Mouse (Mus musculus) adipocyte (in vitro differentiated cells): Measurements from ENCODE around the gene Cep135.

ENCODE experiments used
- DNase-seq: peaks from one replicate; pipeline ENCODE4 v3.0.0-alpha.2; 2016; ENCODE audit warnings: low spot score

Cep135 gene

DNA sequence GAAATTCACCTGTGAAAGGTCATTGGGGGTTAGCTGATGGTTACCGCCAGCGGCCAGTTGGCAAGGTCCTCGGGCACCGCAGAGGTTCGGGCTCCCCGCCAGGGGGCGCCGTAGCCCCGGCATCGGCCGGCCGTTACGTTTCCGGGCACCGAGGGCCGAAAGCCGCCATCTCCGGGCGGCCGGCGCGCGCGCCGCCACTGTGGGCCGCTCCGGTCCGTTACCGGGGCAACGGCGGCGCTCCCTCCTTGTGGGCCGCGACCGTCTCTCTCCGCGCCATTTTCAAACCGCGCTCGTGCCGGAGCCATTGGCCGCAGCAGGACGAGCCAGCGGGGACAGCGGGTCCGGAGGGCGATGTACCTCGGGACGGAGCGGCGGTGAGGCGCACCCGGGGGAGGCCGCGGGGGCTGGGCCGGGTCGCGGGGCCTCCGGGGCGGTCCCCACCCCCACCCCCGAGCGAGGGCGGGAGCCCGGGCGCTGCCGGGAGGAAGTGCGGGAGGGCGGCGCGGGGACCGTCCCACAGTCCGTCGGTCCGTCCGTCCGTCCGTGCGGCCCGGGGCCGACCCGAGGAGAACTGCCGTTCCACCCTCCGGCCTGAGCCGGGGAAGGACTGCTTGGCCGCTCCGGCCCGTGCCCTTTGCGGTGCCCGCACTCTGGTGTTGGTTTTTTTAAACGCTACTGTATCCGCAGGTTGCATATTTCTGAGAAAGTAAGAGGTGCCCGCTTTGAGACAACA, at the start of gene Cep135:
Gene Cep135, plus strand, starts transcription at position 148 of the 733 bp plus-strand sequence.
- peak; percentile 87 for DNase-seq

DNA sequence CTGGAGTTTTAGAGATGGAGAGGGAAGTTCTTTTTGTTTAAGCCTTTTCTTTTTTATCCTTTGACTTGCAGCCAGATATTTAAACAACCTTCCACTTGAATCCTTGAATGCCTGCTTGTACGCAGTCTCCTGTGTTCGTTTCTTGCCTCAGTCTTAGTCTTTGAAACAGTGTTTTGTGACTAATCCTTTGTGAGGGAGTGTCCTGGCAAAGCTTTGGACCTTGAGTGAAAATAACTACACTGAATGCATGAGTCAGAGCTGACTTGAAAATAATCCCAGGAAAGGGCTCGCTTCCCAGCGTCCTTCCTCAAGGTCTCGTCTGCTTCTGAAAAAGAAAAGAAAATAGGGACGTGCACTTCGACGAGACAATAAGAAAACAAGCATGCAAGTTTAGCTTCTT, 48.3 kb upstream of the Cep135 start:
- peak; percentile 85 for DNase-seq

DNA sequence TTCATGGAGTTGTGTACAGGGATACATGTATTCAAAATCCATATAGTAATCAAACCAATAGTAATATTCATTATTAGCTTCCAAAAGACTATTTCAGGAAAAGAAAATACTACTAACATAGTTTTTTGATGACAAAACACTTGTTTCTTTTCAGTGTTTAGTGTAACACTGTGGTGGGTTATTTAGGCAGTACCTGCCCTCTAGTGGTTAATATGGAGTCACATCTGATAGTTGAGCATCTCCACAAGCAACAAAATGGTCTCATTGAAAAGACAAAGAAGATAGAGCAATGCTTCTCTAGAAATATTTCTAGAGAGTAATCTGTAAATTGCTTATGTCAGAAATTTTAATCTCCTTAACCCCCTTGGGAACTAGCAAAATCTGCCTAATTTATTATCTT, 47.7 kb upstream of the Cep135 start:
- DNase-seq: peak; percentile 64

GRCm38 (mm10) chr5:76543200-76543599, 45.3 kb upstream of the Cep135 start:
- no peak for DNase-seq

DNA sequence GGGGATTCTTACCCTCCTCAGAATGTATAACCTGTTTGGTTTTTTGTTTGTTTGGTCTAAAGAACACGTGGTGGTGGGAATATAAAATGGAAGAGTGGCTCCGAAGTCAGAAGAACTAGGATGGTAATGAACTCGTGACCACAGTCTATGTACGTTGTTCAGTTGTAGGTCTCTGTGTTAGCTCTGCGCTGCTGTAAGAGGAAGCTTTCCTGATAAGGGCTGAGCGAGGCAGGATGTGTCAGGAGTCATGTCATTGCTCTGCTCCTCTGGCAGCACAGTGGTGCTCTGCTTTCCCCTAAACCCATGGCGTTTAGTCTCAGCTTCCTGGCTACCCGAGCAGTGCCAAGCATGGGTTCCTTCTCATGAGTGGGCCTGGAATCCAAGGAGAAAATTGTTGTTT, 38.1 kb upstream of the Cep135 start:
- no peak for DNase-seq

- DNase-seq: peak; percentile 76
These were observed 23.2 kb upstream of the Cep135 start for GRCm38 (mm10) chr5:76565321-76565720.

GRCm38 (mm10) chr5:76574251-76574650, 14.2 kb upstream of the Cep135 start:
- DNase-seq: no peak

GRCm38 (mm10) chr5:76577026-76577425, 11.5 kb upstream of the Cep135 start:
- DNase-seq: no peak

DNA sequence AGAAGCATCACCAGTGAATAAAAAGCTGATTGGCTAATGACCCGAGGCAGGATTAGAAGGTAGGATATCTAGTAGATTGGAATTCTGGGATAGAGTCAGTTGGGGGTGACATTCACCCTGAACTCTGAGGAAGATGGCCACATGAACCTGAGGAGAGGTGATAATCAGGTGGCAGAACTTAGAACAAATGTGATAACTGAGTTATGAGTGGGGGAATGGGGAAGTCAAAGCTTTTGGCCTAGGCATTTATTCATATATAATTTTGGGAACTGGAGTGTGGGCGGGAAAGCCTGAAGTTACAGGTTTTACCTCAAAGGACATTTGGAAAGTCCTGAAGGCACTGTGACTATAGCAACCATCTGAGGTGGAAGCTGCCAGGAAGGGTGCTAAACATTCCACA, 3.1 kb upstream of the Cep135 start:
- no peak for DNase-seq

DNA sequence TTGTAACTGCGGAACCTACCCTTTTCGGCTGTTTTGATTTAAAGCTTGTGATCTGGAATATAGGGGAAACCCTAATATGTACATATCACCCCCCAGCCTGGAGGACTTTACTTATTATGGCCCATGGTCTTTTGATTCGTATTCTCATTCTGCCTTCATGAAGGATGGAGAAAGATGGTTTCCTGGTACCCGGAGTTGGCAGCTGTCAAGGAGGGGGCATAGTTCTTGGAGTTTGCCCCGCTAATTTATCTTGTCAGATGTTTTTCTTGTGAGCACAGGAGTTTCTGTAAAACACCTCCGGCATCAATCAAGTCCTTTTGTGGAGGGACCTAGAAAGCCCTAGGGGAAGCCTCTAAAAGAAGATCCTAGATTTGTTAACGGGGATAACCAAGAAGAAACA, 813 bp downstream of the Cep135 start:
- no peak for DNase-seq

GRCm38 (mm10) chr5:76590009-76590408, 1.5 kb downstream of the Cep135 start:
- DNase-seq: no peak

DNA sequence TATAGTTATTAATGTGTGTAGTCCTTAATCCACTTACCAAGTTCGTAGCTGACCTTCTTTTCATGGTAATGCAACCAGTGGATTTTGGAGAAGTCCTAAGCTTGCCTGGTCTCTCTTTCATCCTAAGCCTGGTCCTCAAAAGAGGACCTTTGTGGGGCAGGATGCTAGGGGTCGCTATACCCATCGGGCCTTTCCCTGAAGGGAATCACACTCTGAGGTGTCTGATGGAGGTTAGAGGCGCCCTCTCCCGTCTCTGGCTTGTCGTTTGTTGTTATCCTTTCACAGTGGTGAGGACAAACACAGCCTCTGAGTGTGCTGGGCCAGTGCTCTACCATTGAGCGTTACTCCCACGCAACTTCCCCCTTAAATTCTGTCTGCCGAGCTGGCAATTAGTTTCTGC, 3.4 kb downstream of the Cep135 start:
- no peak for DNase-seq

DNA sequence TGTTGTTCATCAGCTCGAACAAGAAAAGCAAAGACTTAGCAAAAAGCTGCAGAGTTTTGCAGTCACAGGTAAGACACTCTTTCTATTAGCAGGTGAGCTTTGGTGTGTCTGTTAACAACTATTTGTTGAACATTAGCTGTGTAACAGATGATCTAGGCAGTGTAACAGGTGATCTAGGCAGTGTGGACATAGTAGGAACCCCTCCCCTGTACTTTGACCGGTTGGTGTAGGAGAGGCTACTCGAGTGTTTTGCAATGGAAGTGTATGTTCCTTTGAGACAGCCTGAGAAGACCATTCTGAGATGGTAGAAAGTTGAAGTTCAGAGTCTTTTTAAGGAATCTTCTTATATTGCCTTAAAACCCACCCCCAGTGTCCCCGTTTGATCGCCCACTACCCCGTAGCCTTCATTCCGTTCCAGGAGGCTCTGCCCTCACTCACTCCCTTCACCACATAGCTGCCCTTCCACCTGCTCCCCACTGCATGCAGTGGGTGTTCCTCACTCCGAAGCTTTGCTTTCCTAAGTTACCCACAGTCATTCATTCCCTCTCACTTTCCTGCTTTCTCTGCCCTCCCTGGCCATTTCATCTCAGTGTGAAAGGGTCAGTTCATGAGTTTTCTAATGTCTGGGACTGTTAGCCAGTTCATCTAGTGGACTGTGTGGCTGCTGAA, 21.3 kb downstream of the Cep135 start:
- DNase-seq: no peak

- DNase-seq: no peak
These were observed 24.5 kb downstream of the Cep135 start for GRCm38 (mm10) chr5:76612867-76613499.

DNA sequence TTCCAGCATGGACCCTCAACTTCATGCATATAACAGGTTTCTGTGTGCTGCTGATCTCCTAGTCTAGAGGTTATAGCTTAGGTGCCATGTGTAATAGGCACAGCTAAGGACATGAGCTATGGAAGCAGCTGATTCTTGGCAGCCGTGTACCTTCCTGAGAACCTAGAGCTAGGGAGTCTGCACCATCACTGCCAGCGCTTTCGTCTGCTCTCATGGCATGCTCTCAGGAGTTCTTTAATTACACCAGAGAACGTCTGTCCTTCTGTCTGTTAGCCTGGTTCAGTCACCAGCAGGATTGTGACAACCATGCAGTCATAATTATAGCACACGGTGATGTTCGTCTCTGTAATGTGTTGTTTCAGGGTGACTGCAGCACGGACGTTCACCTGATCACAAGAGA, 26.8 kb downstream of the Cep135 start:
- DNase-seq: no peak

DNA sequence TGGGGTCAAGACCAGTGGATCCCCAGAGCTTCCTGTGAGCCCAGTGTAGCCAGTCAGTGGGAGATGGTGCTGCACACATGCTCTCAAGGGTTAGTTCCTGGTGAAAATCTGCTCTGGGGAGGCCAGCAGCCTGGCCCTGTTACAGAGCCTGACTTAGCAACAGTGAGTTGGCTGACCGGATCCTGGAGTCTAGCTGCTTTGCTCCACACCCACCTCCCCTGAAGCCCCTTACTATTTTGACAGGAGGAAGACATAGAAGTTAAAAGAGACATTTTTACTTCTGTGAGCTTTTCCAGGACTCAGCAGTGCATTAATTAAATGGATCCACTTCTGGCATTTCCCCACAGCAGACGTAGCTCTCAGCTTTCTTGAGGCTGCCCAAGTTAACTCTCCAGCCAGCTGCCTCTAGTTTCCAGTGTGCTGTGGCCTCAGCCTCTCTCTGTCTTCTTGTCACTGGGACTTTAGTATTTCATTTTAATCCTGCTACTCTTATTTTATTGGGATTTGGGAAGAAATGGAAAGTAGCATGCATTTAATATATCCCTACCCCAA, 27.8 kb downstream of the Cep135 start:
- no peak for DNase-seq

GRCm38 (mm10) chr5:76618750-76619149, 30.3 kb downstream of the Cep135 start:
- DNase-seq: no peak

GRCm38 (mm10) chr5:76623759-76624158, 35.3 kb downstream of the Cep135 start:
- no peak for DNase-seq

GRCm38 (mm10) chr5:76627770-76628169, 39.3 kb downstream of the Cep135 start:
- DNase-seq: no peak

GRCm38 (mm10) chr5:76634012-76634411, 45.5 kb downstream of the Cep135 start:
- no peak for DNase-seq

- DNase-seq: no peak
These were observed 47.1 kb downstream of the Cep135 start for GRCm38 (mm10) chr5:76635592-76635991.

- DNase-seq: no peak
These were observed 53.6 kb downstream of the Cep135 start for GRCm38 (mm10) chr5:76642076-76642475.

DNA sequence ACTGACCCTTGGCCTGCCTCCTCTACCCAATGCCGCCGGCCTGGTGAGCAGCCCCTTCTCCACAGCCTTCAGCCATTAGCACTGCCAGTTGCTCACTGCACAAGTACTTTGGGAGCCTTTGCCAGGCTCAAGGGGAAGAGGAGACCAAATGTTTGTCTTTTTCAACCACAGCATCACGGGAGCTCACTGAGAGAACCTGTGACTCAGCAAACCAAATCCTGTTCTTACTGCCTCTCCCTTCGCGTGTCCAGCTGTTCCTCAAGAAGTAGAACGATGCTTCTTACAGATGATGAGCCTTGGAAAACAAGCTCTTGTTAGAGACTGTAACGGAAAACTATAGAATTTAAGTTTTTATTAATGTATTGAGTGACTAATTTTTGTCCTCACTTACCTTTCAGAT, 55.7 kb downstream of the Cep135 start:
- no peak for DNase-seq
